Mouse (Mus musculus): ENCODE results near the gene Cyba. TPM values are rescaled to one million over a fixed set of nuclear protein-coding genes. Genes with fewer than 3 reads are reported as not detected.
A peak's percentile ranks its signal among the peaks of the same experiment; 100 is the strongest.

Gene Cyba
- total RNA-seq (2021): 10 to 100 TPM; 41.2 to 43.9 TPM
- 62.1 and 92.8 TPM in 2 replicates for polyA plus RNA-seq (2012; rRNA removed)
- long read RNA-seq, transcript Cyba-201 (6 exons, 744 nt): major isoform, 42 of 49 reads
- long read RNA-seq, partial matches to known transcripts: 2 of 49 reads
- long read RNA-seq, other reads (novel, unspliced or antisense): 5 of 49 reads

- intact Hi-C loops (cut with DNase I): loop anchor here (2.0 kb wide), 1 partner anchor 66 kb away; no protein-coding TSS in a partner anchor
- peak within 1 kb of the TSS; percentile 75 for H3K4me3 ChIP-seq
- no peaks in the 10 kb centered on the region for H3K36me3 ChIP-seq (ENCODE audit: control insufficient read depth, insufficient read depth, low read length)
- H3K27me3 ChIP-seq (ENCODE audit: control insufficient read depth, insufficient read depth, low read length): no peaks in the 10 kb centered on the region
- no peaks in the 10 kb centered on the region for H3K79me2 ChIP-seq (replicated peaks; ENCODE audit: control insufficient read depth, insufficient read depth, low read length)
- H3K4me1 ChIP-seq (ENCODE audit: control insufficient read depth, insufficient read depth, low read length): peaks cover 4% of the 10 kb centered on the region; the same call in 1 of the 2 replicates
- H3K27ac ChIP-seq: peak within 1 kb of the TSS; percentile 94
- WGBS: 5% methylated on average over 45 of the region's 45 CpGs
- TF ChIP-seq EP300 (IDR thresholded peaks at IDR 0.05; ENCODE audit: insufficient read depth, low read depth, low read length) (no peak; the same call in 1 of the 2 replicates), POLR2A (IDR thresholded peaks at IDR 0.05; ENCODE audit: insufficient read depth, low read depth, low read length) (peak; percentile 80)
- peak within 1 kb of the TSS; percentile 86 for H3K9ac ChIP-seq (ENCODE audit: low read depth, low read length)
- peak; percentile 87 to 89 for DNase-seq
These were observed at the start of gene Cyba for GRCm38 (mm10) chr8:122432443-122433268. TSS of gene Cyba (minus strand) at chr8:122432930.

DNA sequence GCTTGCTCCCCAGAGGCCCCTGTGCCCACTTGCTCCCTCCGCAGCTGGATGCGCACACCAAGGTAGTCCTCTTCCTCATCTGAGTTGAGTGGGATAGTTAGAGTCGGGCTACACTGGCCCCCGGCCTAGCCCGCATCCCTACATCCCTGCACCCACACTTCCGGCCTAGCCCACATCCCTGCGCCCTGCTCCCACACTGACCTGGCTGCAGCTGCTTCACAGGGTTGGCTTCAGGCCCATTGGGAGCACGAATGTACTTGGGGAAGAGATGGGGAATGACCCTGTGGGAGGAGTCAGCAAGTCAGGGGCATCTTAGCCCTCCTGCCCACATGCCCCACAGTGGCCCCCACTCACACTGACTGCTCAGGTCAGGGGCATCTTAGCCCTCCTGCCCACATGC, 49.7 kb upstream of the Cyba start:
- intact Hi-C loops (cut with DNase I): no loop called here
- no peaks in the 10 kb centered on the region for H3K79me2 ChIP-seq (replicated peaks; ENCODE audit: control insufficient read depth, insufficient read depth, low read length)
- H3K4me3 ChIP-seq: no peak overlapping the region
- WGBS: 77% methylated on average over 8 of the region's 8 CpGs
- H3K27me3 ChIP-seq (ENCODE audit: control insufficient read depth, insufficient read depth, low read length): no peaks in the 10 kb centered on the region
- no peak overlapping the region for H3K9ac ChIP-seq (ENCODE audit: low read depth, low read length)
- H3K4me1 ChIP-seq (ENCODE audit: control insufficient read depth, insufficient read depth, low read length): no peaks in the 10 kb centered on the region
- no peaks in the 10 kb centered on the region for H3K36me3 ChIP-seq (ENCODE audit: control insufficient read depth, insufficient read depth, low read length)
- no peak for TF ChIP-seq POLR2A (IDR thresholded peaks at IDR 0.05; ENCODE audit: insufficient read depth, low read depth, low read length)
- no peak for TF ChIP-seq CTCF (IDR thresholded peaks at IDR 0.05)
- no peak for TF ChIP-seq EP300 (IDR thresholded peaks at IDR 0.05; ENCODE audit: insufficient read depth, low read depth, low read length)
- H3K27ac ChIP-seq: no peak overlapping the region
- DNase-seq: no peak

DNA sequence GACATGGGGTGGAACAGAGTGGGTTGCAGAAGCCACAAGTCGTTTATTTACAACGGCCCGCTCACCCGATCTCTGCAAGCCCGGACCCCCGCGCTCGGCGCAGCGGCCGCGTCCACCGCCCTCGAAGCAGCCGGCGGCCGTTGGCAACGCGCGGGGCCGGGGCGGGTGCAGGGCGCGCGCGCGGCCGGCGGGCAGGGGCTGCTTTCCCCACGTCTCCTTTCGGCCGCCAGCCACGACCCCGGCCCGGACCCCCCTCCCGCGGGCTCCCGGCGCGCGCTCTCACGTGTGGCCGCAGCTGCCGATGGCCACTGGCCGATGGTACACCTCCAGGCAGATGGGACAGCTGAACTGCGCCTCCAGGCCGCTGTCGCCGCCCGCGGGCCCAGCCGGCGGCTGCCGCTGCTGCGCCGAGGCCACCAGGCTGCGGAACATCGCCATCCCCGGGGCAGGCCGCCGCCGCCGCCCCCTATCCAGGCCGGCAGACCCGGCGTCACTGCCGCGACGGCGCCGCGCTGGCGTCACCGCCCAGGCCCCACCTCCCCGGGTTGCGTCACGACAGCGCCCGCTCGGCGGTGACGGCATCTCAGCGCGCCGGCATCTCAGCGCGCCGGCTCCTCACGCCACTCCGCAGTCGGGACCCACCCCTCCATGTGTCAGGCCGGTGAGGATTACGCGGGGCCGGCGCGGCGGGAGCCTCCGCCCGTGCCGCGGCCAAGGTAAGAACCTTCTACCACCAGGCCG, 43.0 kb upstream of the Cyba start, which contains the start of the genes Rnf166 and Ctu2:
Rnf166 (minus strand) TSS at position 485 of the 741 bp plus-strand sequence.
Ctu2 (plus strand) TSS at position 564 of the 741 bp plus-strand sequence.
- Histone ChIP-seq H3K9ac (ENCODE audit: low read depth, low read length) (peak within 1 kb of the TSS; percentile 90), H3K4me1 (ENCODE audit: control insufficient read depth, insufficient read depth, low read length) (peaks cover 7% of the 10 kb centered on the region), H3K4me3 (peak within 1 kb of the TSS; percentile 97), H3K36me3 (ENCODE audit: control insufficient read depth, insufficient read depth, low read length) (no peaks in the 10 kb centered on the region), H3K27me3 (ENCODE audit: control insufficient read depth, insufficient read depth, low read length) (no peaks in the 10 kb centered on the region), H3K27ac (peak within 1 kb of the TSS; percentile 92), H3K79me2 (replicated peaks; ENCODE audit: control insufficient read depth, insufficient read depth, low read length) (no peaks in the 10 kb centered on the region; the same call in 1 of the 2 replicates)
- intact Hi-C loops (cut with DNase I): loop anchor here (2.0 to 10.0 kb wide), 3 partner anchors 27 to 739 kb away; partner anchors contain the start of genes Chmp1a, Spata33 and Zc3h18
- under 1% methylated on average over 103 of the region's 103 CpGs for WGBS
- TF ChIP-seq POLR2A (IDR thresholded peaks at IDR 0.05; ENCODE audit: insufficient read depth, low read depth, low read length) (peak; percentile 55; the same call in 1 of the 2 replicates), EP300 (IDR thresholded peaks at IDR 0.05; ENCODE audit: insufficient read depth, low read depth, low read length) (peak; percentile 50; the same call in 1 of the 2 replicates), CTCF (IDR thresholded peaks at IDR 0.05) (peak; percentile 16; the same call in 1 of the 2 replicates)
- DNase-seq: peak; percentile 94 to 98

GRCm38 (mm10) chr8:122474951-122475560, 42.3 kb upstream of the Cyba start:
- peak overlapping the region; percentile 97 for H3K4me3 ChIP-seq
- H3K36me3 ChIP-seq (ENCODE audit: control insufficient read depth, insufficient read depth, low read length): no peaks in the 10 kb centered on the region
- no peak for TF ChIP-seq CTCF (IDR thresholded peaks at IDR 0.05)
- 0 out of 2 replicates have a peak, but pooled peaks have one; percentile 38 for TF ChIP-seq EP300 (IDR thresholded peaks at IDR 0.05; ENCODE audit: insufficient read depth, low read depth, low read length)
- TF ChIP-seq POLR2A (IDR thresholded peaks at IDR 0.05; ENCODE audit: insufficient read depth, low read depth, low read length): no peak
- intact Hi-C loops (cut with DNase I): loop anchor here (2.0 to 10.0 kb wide), 2 partner anchors 26 to 740 kb away; partner anchors contain the start of genes Chmp1a and Spata33
- H3K9ac ChIP-seq (ENCODE audit: low read depth, low read length): peak overlapping the region; percentile 90
- no peaks in the 10 kb centered on the region for H3K27me3 ChIP-seq (ENCODE audit: control insufficient read depth, insufficient read depth, low read length)
- H3K27ac ChIP-seq: peak overlapping the region; percentile 92
- peaks cover 7% of the 10 kb centered on the region for H3K4me1 ChIP-seq (ENCODE audit: control insufficient read depth, insufficient read depth, low read length)
- DNase-seq: peak; percentile 50 to 51
- no peaks in the 10 kb centered on the region; the same call in 1 of the 2 replicates for H3K79me2 ChIP-seq (replicated peaks; ENCODE audit: control insufficient read depth, insufficient read depth, low read length)
- 1% methylated on average over 16 of the region's 16 CpGs for WGBS

DNA sequence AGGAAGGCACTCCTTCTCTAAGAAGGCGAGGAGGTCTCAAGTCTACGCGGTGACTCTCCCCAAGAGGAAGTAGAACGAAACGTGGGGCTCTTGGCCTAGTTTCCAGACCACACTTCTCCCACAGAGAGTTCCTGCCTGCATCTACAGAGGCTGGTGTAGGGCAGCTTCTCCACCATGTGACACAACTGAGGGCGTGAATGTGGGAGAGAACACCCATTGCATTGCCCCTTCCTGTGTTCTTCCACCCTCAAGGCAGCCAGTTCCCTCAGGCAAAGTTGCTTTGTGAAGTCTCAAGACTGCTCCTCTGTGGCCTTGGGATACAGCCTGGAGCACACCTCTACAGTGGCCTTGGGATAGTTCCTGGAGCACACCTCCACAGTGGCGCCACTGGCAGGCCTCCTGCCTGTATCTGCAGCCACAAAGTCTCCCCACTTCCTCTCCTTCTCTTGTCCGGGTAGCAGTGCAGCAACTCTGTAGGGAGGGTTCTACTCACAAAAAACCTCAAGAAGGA, 41.2 kb upstream of the Cyba start:
- peak; percentile 34 to 42 for DNase-seq
- whole genome bisulfite sequencing: 74% methylated on average over 8 of the region's 8 CpGs
- Histone ChIP-seq H3K79me2 (replicated peaks; ENCODE audit: control insufficient read depth, insufficient read depth, low read length) (no peaks in the 10 kb centered on the region; the same call in 1 of the 2 replicates), H3K4me3 (no peak overlapping the region), H3K9ac (ENCODE audit: low read depth, low read length) (no peak overlapping the region), H3K4me1 (ENCODE audit: control insufficient read depth, insufficient read depth, low read length) (peaks cover 7% of the 10 kb centered on the region), H3K27ac (no peak overlapping the region), H3K36me3 (ENCODE audit: control insufficient read depth, insufficient read depth, low read length) (no peaks in the 10 kb centered on the region), H3K27me3 (ENCODE audit: control insufficient read depth, insufficient read depth, low read length) (no peaks in the 10 kb centered on the region)
- intact Hi-C loops (cut with DNase I): loop anchor here (2.0 to 10.0 kb wide), 2 partner anchors 25 to 741 kb away; partner anchors contain the start of genes Chmp1a and Spata33
- TF ChIP-seq CTCF (IDR thresholded peaks at IDR 0.05) (no peak), POLR2A (IDR thresholded peaks at IDR 0.05; ENCODE audit: insufficient read depth, low read depth, low read length) (no peak), EP300 (IDR thresholded peaks at IDR 0.05; ENCODE audit: insufficient read depth, low read depth, low read length) (no peak)
